Mouse (Mus musculus) heart, embryonic 12.5 days (tissue): ENCODE results near the gene Rcor1. TPM values are rescaled to one million over a fixed set of nuclear protein-coding genes. Genes with fewer than 3 reads are reported as not detected.

ENCODE experiments used
- ATAC-seq: fragments of 200-750 bp; cut with Nextera tagmentation; 2 replicates; pipeline ENCODE4 v1.8.0; 2017; ENCODE audit warnings: moderate TSS enrichment, moderate library complexity; ENCODE audit not compliant: insufficient number of reproducible peaks, low FRiP score
- H3K27ac ChIP-seq: fragments of 300-500 bp; sonication (generic); 2 replicates; pipeline ENCODE4 v1.5.1; 2016; ENCODE audit warnings: mild to moderate bottlenecking, moderate library complexity; ENCODE audit not compliant: poor library complexity, severe bottlenecking
- H3K27me3 ChIP-seq: fragments of 300-500 bp; sonication (generic); replicated peaks from 2 replicates; pipeline ENCODE4 v1.6.1; 2016; ENCODE audit warnings: mild to moderate bottlenecking, moderate library complexity
- H3K36me3 ChIP-seq: fragments of 300-500 bp; sonication (generic); 2 replicates; pipeline ENCODE4 v1.6.1; 2016; ENCODE audit warnings: mild to moderate bottlenecking, moderate library complexity
- H3K4me1 ChIP-seq: fragments of 300-500 bp; sonication (generic); replicated peaks from 2 replicates; pipeline ENCODE4 v1.6.1; 2016; ENCODE audit warnings: mild to moderate bottlenecking
- H3K4me2 ChIP-seq: fragments of 300-500 bp; sonication (generic); 2 replicates; pipeline ENCODE4 v1.6.1; 2016; ENCODE audit warnings: mild to moderate bottlenecking, moderate library complexity
- H3K4me3 ChIP-seq: fragments of 300-500 bp; sonication (generic); 2 replicates; pipeline ENCODE4 v1.5.1; 2016; ENCODE audit warnings: mild to moderate bottlenecking
- H3K9ac ChIP-seq: fragments of 300-500 bp; sonication (generic); 2 replicates; pipeline ENCODE4 v1.6.1; 2016; ENCODE audit warnings: mild to moderate bottlenecking, moderate library complexity
- H3K9me3 ChIP-seq: fragments of 300-500 bp; sonication (generic); replicated peaks from 2 replicates; pipeline ENCODE4 v1.6.1; 2016; ENCODE audit warnings: mild to moderate bottlenecking, moderate library complexity
- WGBS: fragments of 180-500 bp; shearing (Covaris S2); methylation state at CpG from one replicate; pipeline ENCODE4 v1.1.7; 2016; 5-methylcytosine and 5-hydroxymethylcytosine counted together
- polyA plus RNA-seq: library from polyadenylated mRNA; unstranded; fragments of >200 nt; fragmentation: Nextera tagmentation; extraction: Ambion mirVana; gene quantifications from 2 replicates; pipeline ENCODE4 v1.2.1, GENCODE M21; 2016

Gene Rcor1
- polyA plus RNA-seq, 1 experiment from 2014 or later: 8.8 TPM

DNA sequence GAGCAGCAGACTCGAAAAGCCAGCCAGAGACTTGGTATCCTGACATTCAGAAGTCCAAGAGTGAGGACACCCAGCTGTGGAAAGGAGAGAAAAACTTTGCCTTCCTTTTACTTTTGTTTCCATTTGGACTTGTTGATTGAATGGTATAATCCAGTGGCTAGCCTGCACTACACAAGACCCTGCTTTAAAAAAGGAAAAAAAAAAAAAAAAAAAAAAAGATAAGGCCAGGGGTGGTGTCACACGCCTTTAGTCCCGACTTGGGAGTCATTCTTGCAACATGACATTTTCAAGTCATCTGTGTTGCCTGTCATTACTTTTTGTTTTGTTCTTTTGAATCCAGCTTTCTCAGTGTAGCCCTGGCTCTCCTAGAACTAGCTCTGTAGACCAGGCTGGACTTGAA lies 17.6 kb upstream of the Rcor1 start:
- no peak overlapping the region for H3K27ac ChIP-seq
- no peak for ATAC-seq
- no peaks in the 10 kb centered on the region for H3K9me3 ChIP-seq
- no peaks in the 10 kb centered on the region for H3K27me3 ChIP-seq
- no peak overlapping the region for H3K4me2 ChIP-seq
- no peak overlapping the region for H3K4me3 ChIP-seq
- no peaks in the 10 kb centered on the region for H3K4me1 ChIP-seq
- no peaks in the 10 kb centered on the region for H3K36me3 ChIP-seq
- WGBS: 34% methylated on average over 3 of the region's 3 CpGs
- no peak overlapping the region for H3K9ac ChIP-seq

- peak overlapping the region; percentile 63 for H3K4me2 ChIP-seq
- H3K4me3 ChIP-seq: peak overlapping the region; percentile 14; the same call in 1 of the 2 replicates
These were observed 10.7 kb upstream of the Rcor1 start for GRCm38 (mm10) chr12:111028176-111029167.

GRCm38 (mm10) chr12:111029291-111029890 lies 9.8 kb upstream of the Rcor1 start:
- no peak overlapping the region for H3K9ac ChIP-seq
- no peak overlapping the region for H3K4me3 ChIP-seq
- H3K9me3 ChIP-seq: no peaks in the 10 kb centered on the region
- no peak overlapping the region for H3K27ac ChIP-seq
- peak overlapping the region; percentile 63 for H3K4me2 ChIP-seq
- 0 out of 2 replicates have a peak, but pooled peaks cover 4% of the 10 kb centered on the region for H3K27me3 ChIP-seq
- H3K36me3 ChIP-seq: no peaks in the 10 kb centered on the region
- peaks cover 16% of the 10 kb centered on the region for H3K4me1 ChIP-seq
- 46% methylated on average over 7 of the region's 7 CpGs for WGBS
- ATAC-seq: no peak

More at GRCm38 (mm10) chr12:111028176-111029167, 10.7 kb upstream of the Rcor1 start:
- WGBS: 23% methylated on average over 19 of the region's 19 CpGs
- H3K27me3 ChIP-seq: 0 out of 2 replicates have a peak, but pooled peaks cover 4% of the 10 kb centered on the region
- peak; percentile 58; the same call in 1 of the 2 replicates for ATAC-seq
- H3K9ac ChIP-seq: peak overlapping the region; percentile 48; the same call in 1 of the 2 replicates
- H3K36me3 ChIP-seq: no peaks in the 10 kb centered on the region
- no peak overlapping the region for H3K27ac ChIP-seq
- peaks cover 16% of the 10 kb centered on the region for H3K4me1 ChIP-seq
- no peaks in the 10 kb centered on the region for H3K9me3 ChIP-seq

GRCm38 (mm10) chr12:111032839-111033238 lies 6.3 kb upstream of the Rcor1 start:
- Histone ChIP-seq H3K36me3 (no peaks in the 10 kb centered on the region), H3K4me3 (no peak overlapping the region), H3K9ac (no peak overlapping the region), H3K27ac (no peak overlapping the region), H3K4me1 (peaks cover 35% of the 10 kb centered on the region), H3K27me3 (0 out of 2 replicates have a peak, but pooled peaks cover 4% of the 10 kb centered on the region), H3K4me2 (no peak overlapping the region), H3K9me3 (no peaks in the 10 kb centered on the region)
- 72% methylated on average over 5 of the region's 5 CpGs for WGBS
- no peak for ATAC-seq

DNA sequence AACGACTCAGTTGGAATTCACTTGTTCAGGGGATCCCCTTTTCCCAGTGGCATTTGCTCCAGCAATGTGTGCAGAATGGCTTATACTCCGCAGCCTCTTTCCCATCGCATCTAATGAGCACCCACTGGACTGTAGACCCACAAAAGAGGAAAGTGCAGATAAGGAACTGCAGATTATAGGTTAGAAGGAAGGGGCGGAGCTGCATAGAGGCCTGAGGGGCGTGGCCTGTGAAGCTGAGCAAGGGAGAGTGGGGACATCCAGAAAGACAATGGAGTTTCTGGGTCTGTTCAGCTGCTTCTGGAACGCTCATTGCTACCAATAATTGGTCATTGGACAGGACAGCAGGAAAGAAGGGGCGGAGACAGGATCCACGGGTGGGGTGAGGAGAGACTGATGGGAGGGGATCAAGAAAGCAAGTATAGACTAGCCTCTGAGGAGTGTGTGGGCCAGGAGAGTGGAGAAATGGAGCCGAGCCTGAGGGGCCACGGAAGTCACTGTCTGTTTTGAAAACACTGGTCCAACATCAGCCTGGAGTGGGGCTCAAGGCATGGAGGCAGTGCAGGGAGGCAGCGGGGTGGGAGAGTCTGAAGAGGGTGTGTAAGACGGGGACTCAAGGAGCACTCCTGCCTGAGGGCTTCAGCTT lies 3.8 kb upstream of the Rcor1 start:
- Histone ChIP-seq H3K4me1 (peaks cover 21% of the 10 kb centered on the region), H3K36me3 (no peaks in the 10 kb centered on the region), H3K9me3 (no peaks in the 10 kb centered on the region), H3K27ac (no peak overlapping the region), H3K27me3 (no peaks in the 10 kb centered on the region), H3K9ac (no peak overlapping the region), H3K4me3 (no peak overlapping the region), H3K4me2 (no peak overlapping the region)
- 54% methylated on average over 12 of the region's 12 CpGs for WGBS
- ATAC-seq: no peak

DNA sequence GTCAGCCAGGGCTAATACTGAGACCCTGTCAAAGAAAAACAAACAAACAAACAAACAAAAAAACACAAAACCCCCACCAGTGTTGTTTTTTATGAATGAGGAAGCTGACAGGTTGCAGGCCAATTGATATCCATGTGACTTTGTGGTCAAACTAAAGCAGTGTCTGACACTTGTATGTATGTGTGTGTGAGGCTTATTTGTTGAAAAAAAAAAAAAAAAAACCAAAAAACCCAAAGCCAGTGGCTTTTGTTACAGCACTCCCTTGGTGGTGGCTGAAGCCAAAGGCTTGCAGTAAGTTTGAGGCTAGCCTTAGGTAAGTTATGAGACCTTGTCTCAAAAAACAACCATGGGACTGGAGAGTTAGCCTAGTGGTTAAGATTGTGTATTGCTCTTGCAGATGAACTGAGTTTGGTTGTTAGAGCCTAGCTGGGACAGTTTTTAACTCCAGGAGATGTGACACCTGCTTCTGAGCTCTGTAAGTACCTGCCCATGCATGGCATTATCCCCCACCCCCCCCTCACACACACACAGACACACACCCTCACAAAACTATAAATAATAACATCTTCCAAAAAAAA lies 2.9 kb upstream of the Rcor1 start:
- Histone ChIP-seq H3K36me3 (no peaks in the 10 kb centered on the region), H3K4me2 (no peak overlapping the region), H3K27me3 (no peaks in the 10 kb centered on the region), H3K9ac (no peak overlapping the region), H3K4me3 (no peak overlapping the region), H3K27ac (no peak overlapping the region), H3K4me1 (peaks cover 24% of the 10 kb centered on the region), H3K9me3 (no peaks in the 10 kb centered on the region)
- no peak for ATAC-seq

DNA sequence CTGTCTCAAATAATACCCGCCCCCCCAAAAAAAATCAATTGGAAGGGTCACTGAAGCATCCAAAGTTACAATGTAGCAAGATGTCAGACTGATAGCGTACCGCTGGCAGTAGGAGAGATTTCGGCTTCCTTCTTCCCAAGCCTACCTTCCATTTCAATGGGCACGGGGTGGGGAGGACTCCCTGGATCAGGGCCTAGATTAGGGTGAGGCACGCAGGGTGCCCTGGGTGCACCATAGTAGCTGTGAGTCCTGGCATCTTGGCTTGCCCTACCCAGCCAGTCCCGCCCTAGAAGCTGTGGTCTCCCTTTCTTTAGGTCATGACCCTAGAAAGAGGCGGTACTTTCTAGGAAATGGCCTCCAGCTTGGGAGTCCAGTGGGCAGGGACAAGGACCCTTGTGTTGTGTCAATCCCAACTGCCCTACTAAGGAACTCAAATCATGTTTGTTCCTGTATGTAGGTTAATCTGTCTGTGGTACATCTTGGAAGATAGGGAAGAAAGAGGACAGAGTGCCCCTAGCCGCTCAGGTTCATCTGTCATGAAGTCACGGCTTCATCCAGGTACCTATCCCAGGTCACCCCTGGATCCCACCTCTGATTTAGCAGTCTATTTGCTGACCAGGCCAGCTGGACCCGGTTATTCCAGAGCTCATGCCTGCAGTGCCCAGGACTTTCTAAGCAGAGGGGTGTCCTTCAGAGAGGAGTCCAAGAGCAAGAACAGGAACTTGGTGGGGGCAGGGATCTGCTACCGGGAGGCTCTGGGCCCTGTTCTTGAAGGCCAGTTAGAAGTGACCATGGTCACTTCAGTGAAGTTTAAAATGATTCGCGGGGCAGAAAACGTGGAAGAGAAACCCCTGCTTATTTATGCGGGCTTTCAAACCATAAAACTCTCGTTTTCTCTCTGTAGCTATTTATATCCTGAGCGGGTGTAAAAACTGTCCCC lies 1.6 kb upstream of the Rcor1 start:
- Histone ChIP-seq H3K27me3 (no peaks in the 10 kb centered on the region), H3K9me3 (no peaks in the 10 kb centered on the region), H3K36me3 (peaks cover 3% of the 10 kb centered on the region), H3K27ac (peak overlapping the region; percentile 96), H3K4me1 (peaks cover 27% of the 10 kb centered on the region), H3K4me2 (peak overlapping the region; percentile 95), H3K4me3 (peak overlapping the region; percentile 72), H3K9ac (peak overlapping the region; percentile 94)
- WGBS: 51% methylated on average over 18 of the region's 18 CpGs
- ATAC-seq: no peak

GRCm38 (mm10) chr12:111038231-111038975 lies 748 bp upstream of the Rcor1 start:
- Histone ChIP-seq H3K9ac (peak overlapping the region; percentile 94), H3K27me3 (no peaks in the 10 kb centered on the region), H3K9me3 (no peaks in the 10 kb centered on the region), H3K27ac (peak overlapping the region; percentile 96), H3K4me2 (peak overlapping the region; percentile 95), H3K4me3 (peak overlapping the region; percentile 72), H3K4me1 (peaks cover 27% of the 10 kb centered on the region), H3K36me3 (peaks cover 9% of the 10 kb centered on the region)
- WGBS: under 1% methylated on average over 54 of the region's 54 CpGs
- peak; percentile 51 for ATAC-seq

GRCm38 (mm10) chr12:111039771-111040530 lies 800 bp downstream of the Rcor1 start:
- ATAC-seq: peak; percentile 17; the same call in 1 of the 2 replicates
- under 1% methylated on average over 61 of the region's 65 CpGs for WGBS

More at GRCm38 (mm10) chr12:111039771-111040530, 800 bp downstream of the Rcor1 start:
- H3K36me3 ChIP-seq: peaks cover 16% of the 10 kb centered on the region
- peaks cover 25% of the 10 kb centered on the region for H3K4me1 ChIP-seq
- H3K9me3 ChIP-seq: no peaks in the 10 kb centered on the region
- H3K27ac ChIP-seq: peak overlapping the region; percentile 96
- peak overlapping the region; percentile 72 for H3K4me3 ChIP-seq
- H3K27me3 ChIP-seq: no peaks in the 10 kb centered on the region
- peak overlapping the region; percentile 95 for H3K4me2 ChIP-seq
- H3K9ac ChIP-seq: peak overlapping the region; percentile 97
